Mouse (Mus musculus): ENCODE measurements around the gene Acot2. TPM values are rescaled to one million over a fixed set of nuclear protein-coding genes. Genes with fewer than 3 reads are reported as not detected.
"Not testable (repeated sequence)": the region's sequence is repeated elsewhere in the genome, so short reads cannot be mapped to it uniquely, and the experiment has no call there.

Gene Acot2
- total RNA-seq, 2 experiments from 2014 or later, result 100 to 107 TPM

DNA sequence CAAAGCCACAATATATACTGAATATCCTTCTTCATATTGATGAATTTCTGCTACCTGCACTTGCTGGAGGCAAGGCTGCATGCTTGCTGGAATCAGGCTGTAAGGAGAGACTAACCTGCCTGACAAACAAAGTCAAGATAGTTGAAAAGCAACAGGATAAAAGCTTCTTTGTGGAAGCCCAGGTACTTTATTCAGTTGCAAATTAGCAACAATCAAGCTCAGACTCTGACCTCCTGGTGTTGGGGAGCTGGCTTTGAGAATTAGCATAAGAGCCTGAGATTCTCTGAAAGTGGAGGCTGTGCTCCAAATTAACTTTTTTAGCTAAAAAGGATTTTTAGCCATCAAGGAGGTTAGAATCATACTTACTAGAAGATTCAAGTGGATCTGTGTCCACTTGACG, 41.4 kb downstream of the Acot2 start:
- intact Hi-C loops (cut with DNase I); DNase-seq (ENCODE audit: low spot score): not testable (repeated sequence)

DNA sequence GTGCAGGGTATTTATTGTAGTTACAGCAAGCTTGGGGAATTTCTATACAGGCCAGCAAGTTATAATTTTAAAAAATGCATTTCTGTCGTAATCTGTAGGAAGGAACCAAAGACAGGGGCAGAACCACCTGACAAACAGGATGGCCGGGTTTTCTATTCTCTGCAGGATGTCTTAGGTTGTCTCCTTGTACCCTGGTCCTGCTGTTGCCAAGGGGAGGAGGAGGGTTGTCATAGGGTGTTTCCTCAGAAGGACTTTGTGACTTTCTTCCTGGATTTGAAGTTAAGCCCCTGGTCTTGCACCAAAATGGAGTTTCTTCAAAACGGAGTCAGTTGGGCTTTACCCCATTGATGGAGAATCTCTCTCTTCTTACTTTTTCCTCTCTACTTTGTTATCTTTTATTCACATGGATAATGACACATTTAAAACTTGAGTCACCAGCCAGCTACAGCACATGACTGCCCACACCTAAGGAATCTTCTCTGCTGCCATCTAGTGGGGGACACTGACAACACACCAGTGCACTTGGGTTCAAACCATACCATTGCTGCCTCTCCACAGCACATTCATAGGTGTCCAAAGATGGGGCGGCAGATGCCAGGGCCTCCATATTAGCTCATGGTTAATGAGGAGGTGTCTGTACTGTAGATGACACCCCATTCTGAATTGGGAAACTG, 43.1 kb downstream of the Acot2 start:
- peak; percentile 44 for DNase-seq (ENCODE audit: low spot score)
- intact Hi-C loops (cut with DNase I), result loop anchor here (5.0 to 10.0 kb wide), 2 partner anchors 43 to 316 kb away; partner anchors contain the start of gene Acot2

DNA sequence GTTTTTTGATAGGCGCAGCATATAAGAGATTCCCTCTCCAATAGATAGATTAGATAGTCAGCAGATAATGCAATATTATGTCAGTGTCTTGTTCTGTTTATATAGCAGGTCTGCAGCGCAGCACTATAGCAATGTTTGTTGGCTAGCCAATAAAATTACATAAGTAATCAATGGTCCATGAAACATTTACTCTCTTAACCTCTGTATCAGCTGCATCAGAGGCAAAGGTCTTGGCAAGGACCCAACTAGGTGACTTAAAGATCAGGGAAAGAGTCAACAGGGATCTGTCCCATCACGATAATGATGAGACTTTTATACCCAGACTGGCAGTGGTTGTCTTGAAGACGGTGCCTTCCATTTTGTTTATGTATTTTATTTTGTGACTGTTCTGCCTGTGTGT, 45.2 kb downstream of the Acot2 start:
- no peak for DNase-seq (ENCODE audit: low spot score)
- intact Hi-C loops (cut with DNase I), result loop anchor here (1.0 to 10.0 kb wide), 3 partner anchors 46 to 318 kb away; partner anchors contain the start of gene Acot2

DNA sequence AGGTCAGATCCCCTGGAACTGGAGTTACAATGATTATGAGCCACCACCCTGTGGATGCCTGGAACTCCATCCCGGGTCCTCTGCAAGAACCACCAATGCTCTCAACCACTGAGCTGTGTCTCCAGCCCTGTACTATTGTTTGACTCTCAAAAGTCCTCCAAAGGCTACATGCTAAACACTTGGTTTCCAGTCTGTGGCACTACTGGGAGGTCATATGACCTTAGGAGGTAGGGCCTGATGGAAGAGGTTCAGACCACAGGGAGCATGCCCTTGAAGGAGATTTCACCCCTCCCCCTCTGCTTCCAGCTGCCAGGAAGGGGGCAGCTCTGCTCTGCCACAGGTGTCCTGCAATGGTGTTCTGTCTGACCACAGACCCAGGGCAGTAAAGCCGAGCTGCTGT, 45.6 kb downstream of the Acot2 start:
- intact Hi-C loops (cut with DNase I), result loop anchor here (5.0 to 10.0 kb wide), 2 partner anchors 46 to 319 kb away; partner anchors contain the start of gene Acot2
- not testable (repeated sequence) for DNase-seq (ENCODE audit: low spot score)

DNA sequence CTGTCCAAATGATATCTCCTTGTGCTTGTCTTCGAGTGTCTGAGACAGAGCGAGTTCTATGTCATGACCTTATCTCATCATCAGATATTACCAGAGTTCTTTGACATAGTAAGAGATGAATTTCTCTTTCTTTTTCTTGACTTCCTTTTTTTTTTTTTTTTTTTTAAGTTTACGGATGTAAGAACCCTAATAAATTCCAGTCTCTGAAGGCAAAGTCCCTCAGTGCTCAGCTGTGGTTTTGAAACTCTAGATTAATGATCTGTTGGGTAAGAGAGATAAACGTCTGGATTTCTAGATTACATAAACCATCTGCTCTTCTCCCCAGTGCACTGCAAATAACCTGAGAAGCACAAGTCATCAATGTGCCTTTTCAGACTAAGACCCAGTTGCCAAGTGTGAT, 46.4 kb downstream of the Acot2 start:
- intact Hi-C loops (cut with DNase I), result loop anchor here (5.0 to 10.0 kb wide), 2 partner anchors 47 to 319 kb away; partner anchors contain the start of gene Acot2
- DNase-seq (ENCODE audit: low spot score), result no peak

DNA sequence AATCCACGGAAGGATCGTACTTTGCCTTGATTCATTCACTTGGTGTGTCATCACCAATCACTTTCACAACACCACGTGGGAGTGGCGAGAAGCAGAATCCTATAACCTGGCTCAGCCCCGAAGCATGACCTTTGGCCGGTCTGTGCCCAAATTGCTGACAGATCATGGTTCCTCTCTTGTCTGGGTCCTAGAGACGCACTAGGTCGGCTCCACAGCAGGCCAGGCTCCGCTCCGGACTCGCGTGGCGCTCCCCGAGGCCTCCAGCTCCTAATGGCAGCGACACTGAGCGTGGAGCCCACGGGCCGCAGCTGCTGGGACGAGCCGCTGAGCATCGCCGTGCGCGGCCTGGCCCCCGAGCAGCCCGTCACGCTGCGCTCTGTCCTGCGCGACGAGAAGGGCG, 50.6 kb downstream of the Acot2 start, which contains the start of gene Acot4:
TSS of gene Acot4 (plus strand) at position 139 of the 400 bp plus-strand sequence.
- DNase-seq (ENCODE audit: low spot score), result not testable (repeated sequence)
- intact Hi-C loops (cut with DNase I), result loop anchor here (10.0 kb wide), 1 partner anchor 323 kb away; no protein-coding TSS in a partner anchor

DNA sequence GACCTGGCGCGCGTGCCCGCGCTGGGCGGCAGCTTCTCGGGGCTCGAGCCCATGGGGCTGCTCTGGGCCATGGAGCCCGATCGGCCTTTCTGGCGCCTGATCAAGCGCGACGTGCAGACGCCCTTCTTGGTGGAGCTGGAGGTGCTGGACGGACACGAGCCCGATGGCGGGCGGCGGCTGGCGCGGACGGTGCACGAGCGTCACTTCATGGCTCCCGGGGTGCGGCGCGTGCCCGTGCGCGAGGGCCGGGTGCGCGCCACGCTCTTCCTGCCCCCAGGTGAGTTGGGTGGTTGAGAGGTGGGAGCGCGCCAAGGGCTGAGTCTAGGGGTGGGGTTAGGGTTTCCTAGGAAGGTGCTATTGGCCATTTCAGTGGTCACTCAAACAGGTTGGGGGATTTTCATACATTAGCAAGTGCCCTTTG, 51.0 kb downstream of the Acot2 start, which contains the start of gene Gm49366:
TSS of gene Gm49366 (plus strand) at position 245 of the 421 bp plus-strand sequence.
- intact Hi-C loops (cut with DNase I), result loop anchor here (10.0 kb wide), 1 partner anchor 324 kb away; no protein-coding TSS in a partner anchor
- peak; percentile 5 for DNase-seq (ENCODE audit: low spot score)

DNA sequence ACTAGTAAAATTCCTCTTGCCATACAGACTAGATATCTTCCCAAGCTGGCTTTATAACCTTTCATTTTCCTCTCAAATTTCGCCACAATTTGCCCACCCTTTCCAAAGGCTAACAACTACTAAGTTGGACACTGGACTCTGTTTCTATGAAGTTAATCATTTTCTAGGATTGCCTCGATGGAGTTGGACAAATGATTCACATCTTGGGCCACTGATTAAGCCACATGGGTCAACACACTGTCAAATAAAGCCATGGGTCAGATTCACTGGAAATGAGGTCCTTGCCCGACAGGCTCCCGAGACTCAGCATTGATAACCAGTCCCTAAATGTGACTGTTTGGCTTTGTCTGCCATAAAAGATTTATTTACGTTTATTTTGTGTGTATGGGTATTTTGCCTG, 54.6 kb downstream of the Acot2 start:
- no peak for DNase-seq (ENCODE audit: low spot score)
- intact Hi-C loops (cut with DNase I), result no loop called here

Other genes with a start within 250 kb of the Acot2 start
- gene Papln, start 224.2 kb upstream of the Acot2 start, total RNA-seq (2021), result 10 to 100 TPM in 1 of 2 experiments, 1 to 10 TPM in 1; 9.6 to 13.4 TPM
- 10 to 100 TPM; 29.5 to 36.3 TPM for gene Numb, start 65.9 kb upstream of the Acot2 start, total RNA-seq (2021)
- 1 to 10 TPM; 5.2 to 5.5 TPM for gene Riox1, start 37.3 kb upstream of the Acot2 start, total RNA-seq (2021)
- gene Heatr4, start 3.0 kb upstream of the Acot2 start, total RNA-seq (2021), result not detected
- gene Acot1, start 21.6 kb downstream of the Acot2 start, total RNA-seq (2021), result 10 to 100 TPM; 35.8 to 47.2 TPM
- gene Acot4, start 50.5 kb downstream of the Acot2 start, total RNA-seq (2021), result 1 to 10 TPM in 1 of 2 experiments, under 1 TPM in 1; 0.94 to 1.5 TPM
- not detected for gene Gm49366, start 51.1 kb downstream of the Acot2 start, total RNA-seq (2021)
- gene Acot3, start 64.3 kb downstream of the Acot2 start, total RNA-seq (2021), result 1 to 10 TPM; 1.7 TPM
- gene Acot5, start 81.5 kb downstream of the Acot2 start, total RNA-seq (2021), result not detected
- gene Acot6, start 112.8 kb downstream of the Acot2 start, total RNA-seq (2021), result 1 to 10 TPM; 2.2 to 2.4 TPM
- gene Dnal1, start 126.5 kb downstream of the Acot2 start, total RNA-seq (2021), result 10 to 100 TPM in 1 of 2 experiments, 1 to 10 TPM in 1; 8.2 to 10.1 TPM
- under 1 TPM; 0.14 to 0.18 TPM for gene Pnma1, start 160.6 kb downstream of the Acot2 start, total RNA-seq (2021)
- 10 to 100 TPM; 13.8 to 17.7 TPM for gene Elmsan1, start 231.0 kb downstream of the Acot2 start, total RNA-seq (2021)